Mouse (Mus musculus) layer of hippocampus, adult 9-11 months (tissue): ENCODE measurements around the gene Kbtbd13.

Source experiments
- DNase-seq: peaks from one replicate; pipeline ENCODE4 v3.0.0; 2022

Kbtbd13 gene

GRCm38 (mm10) chr9:65346476-65347111, 44.9 kb downstream of the Kbtbd13 start:
- DNase-seq, result peak; percentile 21

GRCm38 (mm10) chr9:65345854-65346475, 45.5 kb downstream of the Kbtbd13 start, which contains the start of gene Pdcd7:
Gene Pdcd7 (plus strand): TSS chr9:65346104.
- DNase-seq, result peak; percentile 96

GRCm38 (mm10) chr9:65345439-65345838, 46.0 kb downstream of the Kbtbd13 start:
- DNase-seq, result peak; percentile 14

- DNase-seq, result no peak
These were observed 51.0 kb downstream of the Kbtbd13 start for GRCm38 (mm10) chr9:65340414-65340813.

GRCm38 (mm10) chr9:65339146-65339545, 52.3 kb downstream of the Kbtbd13 start:
- no peak for DNase-seq
